Mouse (Mus musculus) liver, embryonic 11.5 days (tissue): ENCODE data around the gene Pappa2. TPM values are rescaled to one million over a fixed set of nuclear protein-coding genes. Genes with fewer than 3 reads are reported as not detected.

Source experiments
- ATAC-seq: fragments of 200-750 bp; cut with Nextera tagmentation; replicated peaks from 2 replicates; pipeline ENCODE4 v1.8.0; 2017; ENCODE audit warnings: moderate number of reproducible peaks, mild to moderate bottlenecking, moderate TSS enrichment, moderate library complexity; ENCODE audit not compliant: low FRiP score
- DNase-seq: peaks from one replicate; pipeline ENCODE4 v3.0.0-alpha.2; 2017; ENCODE audit warnings: low spot score
- H3K27ac ChIP-seq: fragments of 300-500 bp; sonication (generic); 2 replicates; pipeline ENCODE4 v1.5.1; 2014; ENCODE audit warnings: mild to moderate bottlenecking, low read depth, low read length, control low read depth
- H3K27me3 ChIP-seq: fragments of 300-500 bp; sonication (generic); replicated peaks from 2 replicates; pipeline ENCODE4 v1.6.1; 2014; ENCODE audit warnings: low read length, mixed read lengths; ENCODE audit not compliant: control insufficient read depth, insufficient read depth
- H3K36me3 ChIP-seq: fragments of 300-500 bp; sonication (generic); 2 replicates; pipeline ENCODE4 v1.6.1; 2014; ENCODE audit warnings: mild to moderate bottlenecking, low read length, moderate library complexity, mixed read lengths; ENCODE audit not compliant: control insufficient read depth, insufficient read depth
- H3K4me1 ChIP-seq: fragments of 300-500 bp; sonication (generic); replicated peaks from 2 replicates; pipeline ENCODE4 v1.6.1; 2014; ENCODE audit warnings: low read length, mixed read lengths; ENCODE audit not compliant: control insufficient read depth, insufficient read depth
- H3K4me2 ChIP-seq: fragments of 300-500 bp; sonication (generic); 2 replicates; pipeline ENCODE4 v1.6.1; 2014; ENCODE audit warnings: mild to moderate bottlenecking, control low read depth, moderate library complexity
- H3K4me3 ChIP-seq: fragments of 300-500 bp; sonication (generic); 2 replicates; pipeline ENCODE4 v1.5.1; 2014; ENCODE audit warnings: low read depth, low read length, control low read depth
- H3K9ac ChIP-seq: fragments of 300-500 bp; sonication (generic); 2 replicates; pipeline ENCODE4 v1.6.1; 2014; ENCODE audit warnings: low read depth, low read length, control low read depth
- H3K9me3 ChIP-seq: fragments of 300-500 bp; sonication (generic); 2 replicates; pipeline ENCODE4 v1.6.1; 2016; ENCODE audit warnings: low read length, inconsistent platforms, mixed read lengths; ENCODE audit not compliant: control insufficient read depth
- WGBS: fragments of 180-500 bp; shearing (Covaris S2); extraction: QIAGEN DNeasy Blood & Tissue Kit; methylation state at CpG from one replicate; pipeline ENCODE4 v1.1.7; 2014; 5-methylcytosine and 5-hydroxymethylcytosine counted together
- polyA plus RNA-seq: library from polyadenylated mRNA; unstranded; fragments of >200 nt; fragmentation: Nextera tagmentation; extraction: Ambion mirVana; gene quantifications from 2 replicates; pipeline ENCODE4 v1.2.1, GENCODE M21; 2014

The Pappa2 gene
- polyA plus RNA-seq, 1 experiment from 2014 or later: 0.08 TPM

- H3K4me3 ChIP-seq: no peak overlapping the region
- H3K4me1 ChIP-seq: no peaks in the 10 kb centered on the region
- no peak overlapping the region for H3K9ac ChIP-seq
- no peaks in the 10 kb centered on the region for H3K36me3 ChIP-seq
- H3K27ac ChIP-seq: no peak overlapping the region
- no peaks in the 10 kb centered on the region for H3K9me3 ChIP-seq
- H3K4me2 ChIP-seq: no peak overlapping the region
- whole genome bisulfite sequencing: 73% methylated on average over 3 of the region's 3 CpGs
- no peaks in the 10 kb centered on the region for H3K27me3 ChIP-seq
- DNase-seq (no peak), ATAC-seq (no peak)
These were observed 50.9 kb downstream of the Pappa2 start for GRCm38 (mm10) chr1:158929369-158929768.

- ATAC-seq: no peak
- Histone ChIP-seq H3K4me1 (no peaks in the 10 kb centered on the region), H3K4me2 (no peak overlapping the region), H3K9ac (no peak overlapping the region), H3K4me3 (no peak overlapping the region), H3K27me3 (no peaks in the 10 kb centered on the region), H3K36me3 (no peaks in the 10 kb centered on the region), H3K27ac (no peak overlapping the region), H3K9me3 (no peaks in the 10 kb centered on the region)
- WGBS: 73% methylated on average over 5 of the region's 5 CpGs
- DNase-seq: no peak
These were observed 59.8 kb downstream of the Pappa2 start for GRCm38 (mm10) chr1:158920451-158920850.

DNA sequence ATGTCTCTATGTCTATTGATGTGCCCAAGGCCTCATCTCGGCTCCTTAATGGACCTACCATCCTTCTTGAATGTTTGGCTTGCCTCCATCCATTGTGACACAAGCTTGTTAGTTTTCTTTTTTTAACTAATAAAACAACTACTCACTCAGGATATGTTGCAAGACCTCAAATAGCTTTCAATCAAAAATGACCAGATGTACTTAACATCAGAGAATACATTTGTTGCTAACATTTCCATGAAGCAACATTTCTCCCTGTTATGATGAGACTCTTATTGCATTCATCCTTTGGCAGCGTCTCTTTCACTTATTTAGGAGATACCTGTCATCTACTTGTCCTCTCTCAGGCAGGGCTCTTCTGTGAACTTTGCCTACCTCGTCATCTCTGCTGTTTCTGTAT is 61.4 kb downstream of the Pappa2 start:
- ATAC-seq: no peak
- Histone ChIP-seq H3K4me2 (no peak overlapping the region), H3K4me1 (no peaks in the 10 kb centered on the region), H3K27ac (no peak overlapping the region), H3K9me3 (no peaks in the 10 kb centered on the region), H3K9ac (no peak overlapping the region), H3K36me3 (no peaks in the 10 kb centered on the region), H3K4me3 (no peak overlapping the region), H3K27me3 (no peaks in the 10 kb centered on the region)
- no peak for DNase-seq
- WGBS: 70% methylated on average over 3 of the region's 3 CpGs

DNA sequence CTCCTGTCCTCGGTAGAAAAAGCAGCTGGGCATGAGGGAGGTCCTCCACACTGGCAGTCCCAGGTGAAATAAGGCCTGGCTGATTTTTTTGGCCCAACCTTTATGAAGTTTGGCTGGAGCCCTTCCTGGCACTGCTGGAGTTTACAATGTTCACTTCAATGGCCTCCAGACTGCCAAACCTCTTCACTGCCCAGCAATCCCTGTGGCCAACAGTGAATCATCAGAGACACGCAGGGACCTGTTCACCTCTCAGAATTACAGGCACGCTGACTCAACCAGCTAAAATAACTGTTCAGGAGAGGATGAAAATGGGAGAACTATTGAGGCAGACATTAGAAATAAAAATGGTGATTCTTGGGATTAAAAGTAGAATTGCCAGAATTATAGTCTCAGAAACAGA is 63.2 kb downstream of the Pappa2 start:
- Histone ChIP-seq H3K4me1 (no peaks in the 10 kb centered on the region), H3K4me3 (no peak overlapping the region), H3K36me3 (no peaks in the 10 kb centered on the region), H3K27me3 (no peaks in the 10 kb centered on the region), H3K9ac (no peak overlapping the region), H3K9me3 (no peaks in the 10 kb centered on the region), H3K27ac (no peak overlapping the region), H3K4me2 (no peak overlapping the region)
- DNase-seq (no peak), ATAC-seq (no peak)
- 75% methylated on average over 3 of the region's 3 CpGs for whole genome bisulfite sequencing

DNA sequence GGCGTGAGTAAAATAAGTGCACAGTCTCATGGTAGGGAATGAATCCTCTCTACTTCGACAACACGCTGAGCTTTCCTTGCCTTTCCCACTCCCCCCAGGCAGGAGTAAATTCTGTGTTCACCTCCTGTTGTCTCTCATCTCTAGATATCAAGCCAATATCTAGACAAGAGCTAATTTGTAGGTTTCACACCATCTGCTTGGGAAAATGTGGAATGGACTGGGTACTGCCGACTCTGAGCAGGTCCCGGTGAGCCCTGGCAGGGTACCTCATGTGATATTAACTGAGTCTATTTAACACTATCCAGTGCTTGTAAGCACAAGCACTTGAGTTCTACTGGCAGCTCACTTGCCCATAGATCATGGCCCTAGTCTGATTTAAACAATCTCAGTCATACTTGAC is 64.7 kb downstream of the Pappa2 start:
- 81% methylated on average over 5 of the region's 5 CpGs for WGBS
- Histone ChIP-seq H3K9ac (no peak overlapping the region), H3K4me3 (no peak overlapping the region), H3K27me3 (no peaks in the 10 kb centered on the region), H3K9me3 (no peaks in the 10 kb centered on the region), H3K4me2 (no peak overlapping the region), H3K36me3 (no peaks in the 10 kb centered on the region), H3K27ac (no peak overlapping the region), H3K4me1 (no peaks in the 10 kb centered on the region)
- DNase-seq (no peak), ATAC-seq (no peak)

GRCm38 (mm10) chr1:158910661-158911060 is 69.6 kb downstream of the Pappa2 start:
- WGBS: 84% methylated on average over 2 of the region's 2 CpGs
- Histone ChIP-seq H3K4me1 (no peaks in the 10 kb centered on the region), H3K27me3 (no peaks in the 10 kb centered on the region), H3K27ac (no peak overlapping the region), H3K4me3 (no peak overlapping the region), H3K4me2 (no peak overlapping the region), H3K9ac (no peak overlapping the region), H3K9me3 (no peaks in the 10 kb centered on the region), H3K36me3 (no peaks in the 10 kb centered on the region)
- DNase-seq (no peak), ATAC-seq (no peak)

- no peak for DNase-seq
- no peaks in the 10 kb centered on the region for H3K36me3 ChIP-seq
- H3K9ac ChIP-seq: no peak overlapping the region
- H3K27ac ChIP-seq: no peak overlapping the region
- no peaks in the 10 kb centered on the region for H3K4me1 ChIP-seq
- H3K9me3 ChIP-seq: no peaks in the 10 kb centered on the region
- no peak overlapping the region for H3K4me2 ChIP-seq
- H3K27me3 ChIP-seq: no peaks in the 10 kb centered on the region
- no peak for ATAC-seq
- no peak overlapping the region for H3K4me3 ChIP-seq
These were observed 83.0 kb downstream of the Pappa2 start for GRCm38 (mm10) chr1:158897339-158897738.

DNA sequence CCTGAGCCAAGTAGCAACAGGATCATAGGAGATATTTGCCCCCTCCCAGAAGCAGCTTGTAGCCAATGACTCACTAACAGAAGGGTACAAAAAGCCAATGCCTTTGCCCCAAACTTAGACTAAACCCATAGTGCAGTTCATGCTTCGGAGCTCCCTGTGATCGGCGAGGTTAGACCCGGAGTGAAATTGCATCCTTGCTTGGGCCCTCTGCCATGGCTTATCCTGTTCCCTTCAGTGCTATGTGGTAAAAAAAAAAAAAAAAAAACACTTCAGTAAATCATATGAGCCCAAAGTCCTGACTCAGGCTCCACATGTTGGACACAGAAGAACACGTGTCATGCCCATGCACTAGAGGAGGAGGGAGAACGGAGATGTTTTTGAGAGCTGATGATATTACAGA is 85.8 kb downstream of the Pappa2 start:
- 81% methylated on average over 6 of the region's 6 CpGs for WGBS
- no peak for ATAC-seq
- H3K4me2 ChIP-seq: no peak overlapping the region

GRCm38 (mm10) chr1:158875487-158875886 is 104.8 kb downstream of the Pappa2 start:
- ATAC-seq (no peak), DNase-seq (no peak)
- Histone ChIP-seq H3K27ac (no peak overlapping the region), H3K27me3 (no peaks in the 10 kb centered on the region), H3K4me2 (no peak overlapping the region), H3K4me3 (no peak overlapping the region), H3K4me1 (no peaks in the 10 kb centered on the region), H3K9ac (no peak overlapping the region), H3K9me3 (no peaks in the 10 kb centered on the region), H3K36me3 (no peaks in the 10 kb centered on the region)
- 74% methylated on average over 3 of the region's 3 CpGs for WGBS

More for the DNA sequence above, 85.8 kb downstream of the Pappa2 start:
- no peak for DNase-seq
- no peaks in the 10 kb centered on the region for H3K36me3 ChIP-seq
- H3K27ac ChIP-seq: no peak overlapping the region
- H3K9ac ChIP-seq: no peak overlapping the region
- H3K9me3 ChIP-seq: no peaks in the 10 kb centered on the region
- H3K4me1 ChIP-seq: no peaks in the 10 kb centered on the region
- no peak overlapping the region for H3K4me3 ChIP-seq
- no peaks in the 10 kb centered on the region for H3K27me3 ChIP-seq
